Mouse (Mus musculus) neural tube, embryonic 14.5 days (tissue): ENCODE measurements around the gene Gli2. TPM values are rescaled to one million over a fixed set of nuclear protein-coding genes. Genes with fewer than 3 reads are reported as not detected.

Source experiments
- ATAC-seq: fragments of 200-750 bp; cut with Nextera tagmentation; 2 replicates; pipeline ENCODE4 v1.8.0; 2017; ENCODE audit warnings: low read depth, mild to moderate bottlenecking, moderate TSS enrichment, moderate library complexity
- H3K27ac ChIP-seq: fragments of 300-500 bp; sonication (generic); 2 replicates; pipeline ENCODE4 v1.5.1; 2014; ENCODE audit warnings: low read depth, mild to moderate bottlenecking, control low read depth, low read length, moderate library complexity, mixed read lengths
- H3K27me3 ChIP-seq: fragments of 300-500 bp; sonication (generic); 2 replicates; pipeline ENCODE4 v1.6.1; 2014; ENCODE audit warnings: low read length; ENCODE audit not compliant: control insufficient read depth, insufficient read depth
- H3K36me3 ChIP-seq: fragments of 300-500 bp; sonication (generic); 2 replicates; pipeline ENCODE4 v1.6.1; 2014; ENCODE audit warnings: low read length, mixed read lengths; ENCODE audit not compliant: control insufficient read depth, insufficient read depth
- H3K4me1 ChIP-seq: fragments of 300-500 bp; sonication (generic); 2 replicates; pipeline ENCODE4 v1.6.1; 2014; ENCODE audit warnings: low read length; ENCODE audit not compliant: control insufficient read depth, insufficient read depth
- H3K4me2 ChIP-seq: fragments of 300-500 bp; sonication (generic); 2 replicates; pipeline ENCODE4 v1.6.1; 2014; ENCODE audit warnings: mild to moderate bottlenecking, low read depth, low read length, control low read depth
- H3K4me3 ChIP-seq: fragments of 300-500 bp; sonication (generic); 2 replicates; pipeline ENCODE4 v1.5.1; 2014; ENCODE audit warnings: low read depth, low read length, control low read depth, mixed read lengths
- H3K9ac ChIP-seq: fragments of 300-500 bp; sonication (generic); replicated peaks from 2 replicates; pipeline ENCODE4 v1.6.1; 2014; ENCODE audit warnings: low read depth, mild to moderate bottlenecking, control low read depth, low read length, mixed read lengths
- H3K9me3 ChIP-seq: fragments of 300-500 bp; sonication (generic); 2 replicates; pipeline ENCODE4 v1.6.1; 2016; ENCODE audit warnings: low read length; ENCODE audit not compliant: control insufficient read depth
- WGBS: fragments of 180-500 bp; shearing (Covaris S2); extraction: QIAGEN DNeasy Blood & Tissue Kit; methylation state at CpG from one replicate; pipeline ENCODE4 v1.1.7; 2014; 5-methylcytosine and 5-hydroxymethylcytosine counted together
- polyA plus RNA-seq: library from polyadenylated mRNA; unstranded; fragments of >200 nt; fragmentation: Nextera tagmentation; extraction: Ambion mirVana; gene quantifications from 2 replicates; pipeline ENCODE4 v1.2.1, GENCODE M21; 2014

Gene Gli2
- polyA plus RNA-seq, 1 experiment from 2014 or later, result 1.5 TPM

- Histone ChIP-seq H3K27ac (no peak overlapping the region), H3K4me2 (peak overlapping the region; percentile 96), H3K36me3 (no peaks in the 10 kb centered on the region), H3K4me3 (peak overlapping the region; percentile 43; the same call in 1 of the 2 replicates), H3K4me1 (peaks cover 7% of the 10 kb centered on the region; the same call in 1 of the 2 replicates), H3K27me3 (no peaks in the 10 kb centered on the region; the same call in 1 of the 2 replicates), H3K9me3 (no peaks in the 10 kb centered on the region), H3K9ac (no peak overlapping the region)
- ATAC-seq, result no peak
- 13% methylated on average over 6 of the region's 6 CpGs for WGBS
Measured at GRCm38 (mm10) chr1:119054468-119054867, 1.0 kb upstream of the Gli2 start.

GRCm38 (mm10) chr1:119053872-119054354, 494 bp upstream of the Gli2 start:
- Histone ChIP-seq H3K27ac (peak overlapping the region; percentile 52; the same call in 1 of the 2 replicates), H3K36me3 (no peaks in the 10 kb centered on the region), H3K4me3 (peak overlapping the region; percentile 43), H3K9me3 (no peaks in the 10 kb centered on the region), H3K9ac (peak overlapping the region; percentile 46), H3K4me2 (peak overlapping the region; percentile 96), H3K27me3 (no peaks in the 10 kb centered on the region; the same call in 1 of the 2 replicates), H3K4me1 (peaks cover 7% of the 10 kb centered on the region; the same call in 1 of the 2 replicates)
- under 1% methylated on average over 25 of the region's 25 CpGs for WGBS
- ATAC-seq, result peak; percentile 7; the same call in 1 of the 2 replicates

- Histone ChIP-seq H3K4me2 (peak overlapping the region; percentile 96), H3K36me3 (no peaks in the 10 kb centered on the region), H3K27ac (peak overlapping the region; percentile 66; the same call in 1 of the 2 replicates), H3K4me1 (peaks cover 13% of the 10 kb centered on the region), H3K4me3 (peak overlapping the region; percentile 43), H3K9me3 (no peaks in the 10 kb centered on the region), H3K27me3 (no peaks in the 10 kb centered on the region; the same call in 1 of the 2 replicates), H3K9ac (peak overlapping the region; percentile 46; the same call in 1 of the 2 replicates)
- ATAC-seq, result no peak
- under 1% methylated on average over 33 of the region's 33 CpGs for whole genome bisulfite sequencing
Measured at GRCm38 (mm10) chr1:119052631-119053177, 715 bp downstream of the Gli2 start.

- no peaks in the 10 kb centered on the region for H3K9me3 ChIP-seq
- no peaks in the 10 kb centered on the region; the same call in 1 of the 2 replicates for H3K27me3 ChIP-seq
- peak overlapping the region; percentile 24; the same call in 1 of the 2 replicates for H3K27ac ChIP-seq
- H3K9ac ChIP-seq, result 0 out of 2 replicates have a peak overlapping the region, but pooled peaks have one; percentile 3
- no peaks in the 10 kb centered on the region for H3K36me3 ChIP-seq
- no peak for ATAC-seq
- peak overlapping the region; percentile 43 for H3K4me3 ChIP-seq
- under 1% methylated on average over 21 of the region's 21 CpGs for WGBS
- peak overlapping the region; percentile 96 for H3K4me2 ChIP-seq
- peaks cover 17% of the 10 kb centered on the region for H3K4me1 ChIP-seq
Measured at GRCm38 (mm10) chr1:119051938-119052551, 1.4 kb downstream of the Gli2 start.

GRCm38 (mm10) chr1:119051192-119051937, 2.1 kb downstream of the Gli2 start:
- no peak for ATAC-seq
- 0 out of 2 replicates have a peak overlapping the region, but pooled peaks have one; percentile 1 for H3K9ac ChIP-seq
- H3K4me2 ChIP-seq, result peak overlapping the region; percentile 96
- peak overlapping the region; percentile 55; the same call in 1 of the 2 replicates for H3K27ac ChIP-seq
- H3K9me3 ChIP-seq, result no peaks in the 10 kb centered on the region
- peaks cover 17% of the 10 kb centered on the region for H3K4me1 ChIP-seq
- H3K27me3 ChIP-seq, result no peaks in the 10 kb centered on the region; the same call in 1 of the 2 replicates
- no peaks in the 10 kb centered on the region for H3K36me3 ChIP-seq
- 5% methylated on average over 21 of the region's 21 CpGs for WGBS
- peak overlapping the region; percentile 43 for H3K4me3 ChIP-seq

- Histone ChIP-seq H3K27me3 (no peaks in the 10 kb centered on the region; the same call in 1 of the 2 replicates), H3K36me3 (no peaks in the 10 kb centered on the region), H3K4me1 (peaks cover 17% of the 10 kb centered on the region), H3K27ac (no peak overlapping the region), H3K9me3 (no peaks in the 10 kb centered on the region), H3K9ac (no peak overlapping the region), H3K4me3 (no peak overlapping the region), H3K4me2 (no peak overlapping the region)
- WGBS, result 6% methylated on average over 10 of the region's 10 CpGs
- no peak for ATAC-seq
Measured at GRCm38 (mm10) chr1:119049812-119050615, 3.4 kb downstream of the Gli2 start.

- ATAC-seq, result no peak
- WGBS, result 2% methylated on average over 11 of the region's 11 CpGs
- H3K27ac ChIP-seq, result no peak overlapping the region
- no peaks in the 10 kb centered on the region for H3K9me3 ChIP-seq
- peaks cover 17% of the 10 kb centered on the region for H3K4me1 ChIP-seq
- H3K27me3 ChIP-seq, result no peaks in the 10 kb centered on the region; the same call in 1 of the 2 replicates
- peak overlapping the region; percentile 92 for H3K4me2 ChIP-seq
- H3K9ac ChIP-seq, result no peak overlapping the region
- no peaks in the 10 kb centered on the region for H3K36me3 ChIP-seq
- no peak overlapping the region for H3K4me3 ChIP-seq
Measured at GRCm38 (mm10) chr1:119048988-119049387, 4.4 kb downstream of the Gli2 start.

GRCm38 (mm10) chr1:119048547-119048946, 4.9 kb downstream of the Gli2 start:
- no peak overlapping the region for H3K9ac ChIP-seq
- H3K4me1 ChIP-seq, result peaks cover 13% of the 10 kb centered on the region
- peak overlapping the region; percentile 92 for H3K4me2 ChIP-seq
- ATAC-seq, result no peak
- H3K36me3 ChIP-seq, result no peaks in the 10 kb centered on the region
- H3K27me3 ChIP-seq, result no peaks in the 10 kb centered on the region; the same call in 1 of the 2 replicates
- H3K9me3 ChIP-seq, result no peaks in the 10 kb centered on the region
- H3K4me3 ChIP-seq, result peak overlapping the region; percentile 13; the same call in 1 of the 2 replicates
- 1% methylated on average over 6 of the region's 6 CpGs for WGBS
- no peak overlapping the region for H3K27ac ChIP-seq
